Mouse (Mus musculus): ENCODE results near the gene Tbx3.

DNA sequence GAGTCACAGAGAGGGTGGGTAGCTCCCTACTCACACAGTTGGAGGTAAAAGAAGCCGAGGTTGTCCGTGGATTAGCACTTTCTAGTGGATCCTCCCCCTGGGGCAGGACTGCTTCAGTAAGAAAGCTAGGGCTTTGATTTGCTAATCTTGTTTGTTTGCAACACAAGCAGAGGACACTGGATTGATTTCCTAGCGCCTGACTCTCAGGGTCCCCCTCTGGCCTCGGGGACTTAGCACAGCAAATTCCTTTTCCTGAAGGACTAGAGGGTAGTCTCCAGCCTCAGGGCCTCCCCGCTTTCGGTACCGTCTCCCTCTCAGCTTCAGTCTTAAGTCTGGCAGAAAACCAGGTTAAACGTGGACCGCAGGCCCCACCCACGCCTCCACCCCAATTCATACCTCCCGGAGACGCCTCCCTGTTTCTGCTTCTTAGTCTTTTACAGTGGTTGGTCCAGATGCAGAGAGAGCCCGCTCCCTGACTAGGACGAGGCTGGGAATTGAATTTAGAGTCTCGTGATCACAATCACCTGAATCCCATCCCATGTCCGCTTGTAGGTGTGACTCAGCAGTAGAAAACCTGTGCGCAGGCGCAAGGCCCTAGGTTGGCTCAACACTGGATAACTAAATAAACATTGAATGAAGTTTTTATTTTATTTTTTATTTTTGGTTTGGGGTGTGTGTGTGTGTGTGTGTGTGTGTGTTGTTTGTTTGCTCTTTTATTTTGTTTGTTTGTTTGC lies 39.5 kb downstream of the Tbx3 start:
- TF ChIP-seq CTCF (IDR thresholded peaks at IDR 0.05; ENCODE audit: control insufficient read depth, insufficient read depth, insufficient read length) (no peak), USF1 (IDR thresholded peaks at IDR 0.05; ENCODE audit: low read depth) (no peak), MYOD1 (IDR thresholded peaks at IDR 0.05; ENCODE audit: control insufficient read depth, insufficient read length, low read depth) (no peak), MAX (IDR thresholded peaks at IDR 0.05) (no peak), CEBPB (IDR thresholded peaks at IDR 0.05; ENCODE audit: low read depth) (no peak), MYOG (IDR thresholded peaks at IDR 0.05; ENCODE audit: control insufficient read depth, extremely low read depth, insufficient read length) (no peak), FOSL1 (IDR thresholded peaks at IDR 0.05; ENCODE audit: insufficient read depth, low read length, poor library complexity, severe bottlenecking) (no peak)
